Mouse (Mus musculus): ENCODE results near the gene Ankrd13b.

Ankrd13b gene

DNA sequence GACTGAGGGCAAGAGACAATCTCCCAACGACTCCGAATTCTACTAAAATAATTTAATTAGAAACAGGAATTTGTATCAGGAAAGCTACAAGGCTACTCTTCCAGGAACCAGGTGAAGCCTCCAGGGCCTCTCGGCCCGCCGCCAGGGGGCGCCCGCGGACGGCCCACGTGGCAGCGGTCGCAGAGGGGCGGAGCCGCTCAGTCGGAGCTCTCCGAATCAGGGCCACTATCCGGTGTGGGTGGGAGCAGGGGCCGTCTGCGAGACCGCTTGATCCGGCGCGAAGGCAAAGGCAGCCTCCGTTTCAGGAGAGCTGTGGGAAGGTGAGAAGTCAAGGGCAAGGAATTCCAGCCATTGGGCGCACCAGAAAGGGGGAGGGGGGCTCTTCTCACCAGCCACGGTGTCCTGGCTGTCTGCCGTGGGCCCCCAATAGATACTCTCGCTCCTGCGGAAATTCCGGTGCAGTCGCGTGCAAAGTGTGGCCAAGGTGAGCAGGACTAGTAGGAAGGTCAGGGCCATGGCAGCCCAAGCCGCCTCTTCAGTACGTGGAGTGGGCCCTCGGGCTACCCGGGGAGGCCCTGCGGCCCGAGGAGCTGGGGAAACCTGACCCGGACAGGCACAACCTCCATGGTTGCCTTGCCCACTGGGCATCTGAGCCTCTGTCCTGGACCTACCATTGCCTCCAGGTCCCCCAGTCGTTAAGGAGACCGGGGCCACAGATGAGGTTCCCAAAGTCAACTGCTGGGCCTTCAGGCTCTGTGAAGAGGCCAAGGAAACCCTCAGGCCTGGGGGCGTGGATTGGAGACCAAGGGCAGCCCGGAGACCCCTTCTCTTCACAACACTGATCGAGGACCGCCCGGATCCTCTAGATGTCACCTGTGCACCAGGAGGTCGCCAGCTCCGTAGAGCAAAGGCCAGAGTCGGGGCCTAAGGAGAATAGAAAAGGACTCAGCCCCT lies 18.9 kb upstream of the Ankrd13b start:
- DNase-seq (ENCODE audit: extremely low read depth, low read depth) = no peak

DNA sequence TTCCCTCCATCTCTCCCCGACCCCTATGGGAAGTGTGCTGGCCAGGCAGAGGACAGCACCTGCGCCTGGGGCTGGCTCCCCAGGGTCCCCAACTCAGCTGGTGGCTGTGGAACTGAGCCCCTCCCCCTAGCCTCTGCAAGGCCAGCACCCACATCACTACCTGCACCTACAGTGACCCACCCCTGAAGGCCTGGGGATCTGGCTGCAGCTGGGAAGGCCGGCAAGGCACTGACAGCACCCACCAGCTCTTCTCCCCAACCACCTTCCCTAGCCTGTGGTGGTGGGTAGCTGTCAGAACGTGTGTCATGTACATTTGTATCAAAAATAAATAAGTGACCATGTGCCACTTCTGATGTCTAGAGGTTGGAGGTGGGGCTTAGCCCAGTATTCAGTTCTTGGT lies 17.9 kb upstream of the Ankrd13b start:
- no peak for DNase-seq (ENCODE audit: extremely low read depth, low read depth)

DNA sequence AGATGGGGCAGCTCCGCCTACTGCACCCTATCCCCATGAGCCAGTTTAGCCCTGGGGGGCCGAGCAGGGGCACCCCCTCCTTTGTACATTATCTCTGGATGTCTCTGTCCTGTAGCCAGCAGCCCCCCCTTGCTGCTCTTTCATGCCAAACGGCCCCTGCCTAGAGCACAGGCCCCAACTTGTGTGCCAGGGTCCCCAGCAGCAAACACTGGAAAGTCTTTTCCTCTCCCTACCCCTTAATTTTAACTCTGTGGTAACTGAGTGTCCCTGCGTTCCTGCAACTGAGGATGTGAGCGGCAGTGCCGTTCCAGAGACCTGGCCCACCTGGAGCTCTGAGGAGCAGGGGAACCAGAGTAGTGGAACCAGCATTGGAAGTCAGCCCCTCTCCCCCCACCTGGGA lies 17.5 kb upstream of the Ankrd13b start:
- no peak for DNase-seq (ENCODE audit: extremely low read depth, low read depth)

DNA sequence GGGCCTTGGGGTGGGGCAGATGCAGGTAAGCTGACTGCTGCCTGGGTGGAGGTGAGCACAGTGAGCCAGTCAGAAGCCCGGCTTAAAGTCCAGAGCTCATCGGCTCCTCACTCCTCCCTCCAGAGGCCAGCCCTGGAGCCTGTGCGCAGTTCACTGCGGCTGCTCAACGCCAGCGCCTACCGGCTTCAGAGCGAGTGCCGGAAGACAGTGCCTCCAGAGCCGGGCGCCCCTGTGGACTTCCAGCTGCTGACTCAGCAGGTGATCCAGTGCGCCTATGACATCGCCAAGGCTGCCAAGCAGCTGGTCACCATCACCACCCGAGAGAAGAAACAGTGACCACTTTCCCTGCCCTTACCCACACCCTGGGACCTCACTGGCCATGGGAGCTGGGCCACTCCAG lies 16.8 kb upstream of the Ankrd13b start:
- no peak for DNase-seq (ENCODE audit: extremely low read depth, low read depth)

DNA sequence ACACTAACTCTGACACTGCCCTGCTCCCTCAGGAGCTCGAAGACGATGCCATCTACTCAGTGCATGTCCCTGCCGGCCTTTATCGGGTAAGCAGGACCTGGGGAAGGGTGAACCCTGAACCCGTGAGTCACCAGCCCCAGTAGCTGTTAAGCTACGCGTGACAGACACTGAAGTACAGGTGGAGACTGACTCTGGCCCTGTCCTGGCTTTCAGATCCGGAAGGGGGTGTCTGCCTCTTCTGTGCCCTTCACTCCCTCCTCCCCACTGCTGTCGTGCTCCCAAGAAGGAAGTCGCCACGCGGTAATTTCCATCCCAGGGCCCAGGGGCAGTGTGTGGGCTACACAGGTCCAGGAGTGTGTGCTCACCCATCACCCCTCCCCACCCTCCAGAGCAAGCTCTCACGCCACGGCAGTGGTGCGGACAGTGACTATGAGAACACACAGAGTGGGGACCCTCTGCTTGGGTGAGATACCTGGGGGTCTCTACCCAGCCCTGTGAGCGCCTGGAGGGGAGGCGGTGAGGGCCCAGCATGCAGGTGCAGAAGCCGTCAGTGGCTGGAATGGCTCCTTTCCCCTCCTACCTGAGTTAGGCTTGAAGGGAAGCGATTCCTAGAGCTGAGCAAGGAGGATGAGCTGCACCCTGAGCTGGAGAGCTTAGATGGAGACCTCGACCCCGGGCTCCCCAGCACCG lies 16.0 kb upstream of the Ankrd13b start:
- DNase-seq (ENCODE audit: extremely low read depth, low read depth) = no peak

DNA sequence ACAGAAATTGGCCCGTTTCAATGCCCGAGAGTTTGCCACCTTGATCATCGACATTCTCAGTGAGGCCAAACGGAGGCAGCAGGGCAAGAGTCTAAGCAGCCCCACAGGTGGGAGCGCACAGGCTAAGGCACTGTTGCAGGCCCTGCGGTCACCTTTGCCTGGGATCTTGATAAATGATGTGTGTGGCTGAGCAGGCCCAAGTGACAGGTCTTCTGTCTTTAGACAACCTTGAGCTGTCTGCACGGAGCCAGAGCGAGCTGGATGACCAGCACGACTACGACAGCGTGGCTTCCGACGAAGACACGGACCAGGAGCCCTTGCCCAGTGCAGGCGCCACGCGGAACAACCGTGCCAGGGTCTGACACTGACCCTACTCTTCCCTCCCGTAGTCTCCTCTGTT lies 14.9 kb upstream of the Ankrd13b start:
- no peak for DNase-seq (ENCODE audit: extremely low read depth, low read depth)

DNA sequence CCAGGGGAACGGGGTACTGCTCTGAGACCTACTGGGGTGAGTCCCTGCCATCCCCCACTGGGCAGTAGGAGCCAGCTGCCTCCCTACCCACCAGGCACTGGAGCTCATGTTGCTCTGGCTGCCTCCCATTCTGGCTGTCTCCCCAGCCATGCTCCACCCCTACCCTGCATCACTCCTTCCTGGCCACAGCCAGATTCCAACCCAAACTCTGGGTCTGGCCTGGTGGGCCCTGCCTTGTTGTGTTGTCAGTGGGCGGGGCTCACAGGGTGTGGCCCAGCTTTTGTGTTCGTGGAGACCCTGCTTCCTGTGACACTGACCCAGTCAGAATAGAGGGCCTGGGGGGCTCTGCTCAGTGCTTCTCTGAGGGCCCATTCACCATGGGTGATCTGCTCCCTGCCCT lies 14.0 kb upstream of the Ankrd13b start:
- DNase-seq (ENCODE audit: extremely low read depth, low read depth) = no peak

DNA sequence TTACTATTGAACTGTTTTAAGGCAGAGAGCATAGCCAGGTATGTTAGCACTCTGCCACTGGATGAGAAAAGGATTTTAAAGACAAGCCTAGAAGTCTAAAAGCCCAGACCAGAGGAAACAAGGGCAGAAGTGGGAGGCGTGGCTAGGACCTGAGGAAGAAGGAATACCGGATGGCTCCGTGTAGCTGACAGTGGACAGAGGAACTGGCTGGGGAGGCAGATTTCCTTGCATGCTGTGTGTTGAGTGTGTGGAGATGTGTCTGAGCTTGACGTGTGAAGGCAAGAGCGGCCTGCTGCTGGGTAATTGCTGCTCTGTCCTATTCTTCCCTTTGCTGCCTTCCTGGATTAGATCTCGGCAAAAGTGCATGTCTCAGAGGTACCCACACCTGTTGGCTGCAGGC lies 13.0 kb upstream of the Ankrd13b start:
- no peak for DNase-seq (ENCODE audit: extremely low read depth, low read depth)

DNA sequence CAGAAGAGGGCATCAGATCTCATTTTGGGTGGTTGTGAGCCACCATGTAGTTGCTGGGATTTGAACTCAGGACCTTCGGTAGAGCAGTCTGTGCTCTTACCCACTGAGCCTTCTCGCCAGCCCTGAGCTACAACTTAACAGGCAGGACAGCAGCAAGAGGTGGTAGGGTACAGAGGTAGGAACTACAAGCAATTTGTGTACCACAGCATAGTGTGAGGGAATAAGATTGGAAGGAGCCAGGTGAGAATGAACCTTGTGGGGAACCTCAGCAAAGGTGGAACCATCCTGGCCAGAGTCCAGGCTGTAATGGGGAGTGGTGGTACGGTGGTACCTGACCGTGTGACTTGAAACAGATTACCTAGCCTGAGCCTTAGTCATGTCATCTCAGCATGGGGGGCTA lies 12.5 kb upstream of the Ankrd13b start:
- no peak for DNase-seq (ENCODE audit: extremely low read depth, low read depth)

DNA sequence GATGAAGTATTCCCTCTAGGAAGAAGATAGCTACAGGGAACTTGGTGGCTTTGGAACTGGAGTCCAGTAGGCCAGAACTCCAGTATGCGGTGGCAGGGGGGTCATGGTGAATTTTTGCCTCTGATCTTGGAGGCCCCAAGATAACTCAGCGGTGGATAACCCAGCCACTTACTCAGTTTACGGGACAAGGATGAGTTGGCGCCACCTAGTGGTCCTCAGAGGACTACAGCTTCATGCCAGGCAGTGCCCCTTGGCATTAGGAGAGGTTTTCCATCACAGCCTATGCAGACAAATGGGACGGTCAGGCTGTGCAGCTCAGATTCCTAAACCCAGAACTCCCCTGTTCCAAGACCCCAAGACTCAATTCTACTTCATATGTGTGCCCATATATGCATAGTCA lies 11.9 kb upstream of the Ankrd13b start:
- DNase-seq (ENCODE audit: extremely low read depth, low read depth) = no peak

DNA sequence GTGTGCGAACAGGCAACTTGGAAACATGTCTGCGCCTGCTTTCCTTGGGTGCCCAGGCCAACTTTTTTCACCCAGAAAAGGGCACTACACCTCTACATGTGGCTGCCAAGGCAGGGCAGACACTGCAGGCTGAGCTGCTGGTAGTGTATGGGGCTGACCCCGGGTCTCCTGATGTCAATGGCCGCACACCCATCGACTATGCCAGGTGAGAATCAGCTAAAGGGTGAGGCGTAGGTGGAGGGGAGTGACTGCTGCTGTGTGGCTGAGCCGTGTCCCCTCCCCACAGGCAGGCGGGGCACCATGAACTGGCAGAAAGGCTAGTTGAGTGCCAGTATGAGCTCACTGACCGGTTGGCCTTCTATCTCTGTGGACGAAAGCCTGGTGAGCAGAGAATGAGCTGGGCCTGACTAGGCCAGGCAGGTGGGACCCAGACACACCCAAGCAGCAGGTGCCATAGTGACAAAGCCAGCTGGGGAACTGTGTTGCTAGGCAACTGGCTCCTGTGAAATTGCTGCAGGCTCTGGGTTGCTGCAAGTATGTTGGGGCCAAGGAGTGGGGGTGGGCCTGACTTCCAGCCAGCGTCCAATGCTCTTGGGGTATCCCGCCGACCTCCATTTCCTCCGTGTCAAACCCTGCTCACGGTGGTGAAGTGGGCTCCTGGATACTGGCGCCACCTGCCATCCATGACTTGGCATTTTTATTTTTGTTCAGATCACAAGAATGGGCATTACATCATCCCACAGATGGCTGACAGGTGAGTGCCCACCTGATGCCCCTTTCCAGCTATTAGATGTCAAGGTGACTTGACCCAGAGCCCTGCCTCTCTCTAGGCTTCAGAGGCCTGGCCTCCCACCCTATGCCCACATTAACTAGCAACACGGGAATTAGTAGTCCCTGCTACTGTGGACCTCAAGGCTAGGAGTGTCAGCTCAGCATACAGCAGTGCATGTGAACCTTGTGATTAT lies 11.2 kb upstream of the Ankrd13b start:
- DNase-seq (ENCODE audit: extremely low read depth, low read depth) = no peak

DNA sequence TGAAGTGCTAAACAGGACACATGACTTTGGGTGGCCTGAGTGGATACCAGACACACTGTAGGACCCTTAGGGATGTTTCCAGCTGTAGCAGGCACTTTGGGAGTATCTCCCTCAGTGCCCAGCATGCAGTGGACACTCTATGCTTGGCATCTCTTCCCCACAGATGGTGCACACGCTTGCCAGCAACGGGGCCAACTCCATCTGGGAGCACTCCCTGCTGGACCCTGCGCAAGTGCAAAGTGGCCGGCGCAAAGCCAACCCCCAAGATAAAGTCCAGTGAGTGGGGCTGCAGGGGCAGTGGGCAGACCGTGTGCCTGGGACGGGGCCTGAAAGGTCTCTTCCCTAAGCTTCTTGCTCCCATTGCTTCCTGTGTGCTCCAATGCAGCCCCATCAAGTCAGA lies 9.9 kb upstream of the Ankrd13b start:
- no peak for DNase-seq (ENCODE audit: extremely low read depth, low read depth)

DNA sequence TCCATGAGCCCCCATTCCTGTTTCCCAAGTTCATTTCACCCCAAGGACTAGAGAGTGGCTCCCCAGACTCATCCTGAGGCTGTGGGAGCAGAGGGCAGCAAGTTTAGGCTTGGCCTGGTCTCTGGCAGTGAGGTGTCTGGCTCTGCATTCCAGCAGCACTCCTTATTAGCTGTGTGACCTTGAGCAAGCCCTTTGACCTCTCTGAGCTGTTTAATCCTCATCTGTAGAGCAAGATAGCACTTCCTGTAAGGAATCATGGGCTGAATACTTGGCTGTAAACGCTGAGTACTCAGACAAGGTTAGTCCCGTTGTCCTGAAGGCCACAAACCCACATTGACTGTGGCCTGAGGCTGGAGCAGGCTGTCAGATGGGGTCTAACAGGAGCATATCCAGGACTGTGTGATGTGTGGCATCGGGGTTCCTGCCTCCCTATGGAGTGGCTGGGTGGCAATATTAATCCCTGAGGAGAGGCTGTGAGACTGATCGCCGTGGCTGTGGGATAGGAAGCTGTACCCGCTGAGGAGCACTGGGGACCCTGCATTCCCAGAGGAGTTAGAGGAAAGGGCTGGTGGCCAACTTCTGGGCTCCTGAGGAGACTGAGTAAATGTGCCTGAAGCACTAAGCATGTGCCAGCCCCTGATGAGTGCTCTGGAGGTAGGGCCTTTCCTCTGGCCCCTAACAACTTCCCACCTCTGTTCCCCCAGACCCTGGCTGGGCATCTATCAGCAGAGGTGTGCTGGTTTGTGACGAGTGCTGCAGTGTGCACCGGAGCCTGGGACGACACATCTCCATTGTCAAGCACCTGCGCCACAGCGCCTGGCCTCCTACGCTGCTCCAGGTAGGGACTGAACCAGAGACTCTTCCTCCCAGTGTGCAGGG lies 9.0 kb upstream of the Ankrd13b start:
- DNase-seq (ENCODE audit: extremely low read depth, low read depth) = no peak

DNA sequence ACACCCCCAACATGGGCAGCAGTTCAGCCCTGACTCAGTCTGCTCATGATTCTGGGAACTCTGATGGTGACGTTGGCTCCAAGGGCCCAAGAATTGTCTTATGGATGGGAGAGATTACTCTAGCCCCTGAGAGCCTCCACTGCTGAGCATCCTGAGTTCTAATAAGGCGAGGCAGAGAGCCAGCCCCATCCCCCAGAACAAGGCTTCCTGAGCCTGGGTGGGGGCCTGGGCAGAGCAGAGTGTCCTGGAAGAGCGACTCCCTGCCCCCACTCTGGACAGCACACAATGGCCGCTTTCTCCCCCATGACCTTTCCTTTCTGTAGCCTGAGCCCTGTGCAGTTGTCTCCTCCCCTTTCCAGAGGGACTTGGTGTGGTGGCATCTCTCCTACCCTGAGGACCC lies 8.4 kb upstream of the Ankrd13b start:
- no peak for DNase-seq (ENCODE audit: extremely low read depth, low read depth)

DNA sequence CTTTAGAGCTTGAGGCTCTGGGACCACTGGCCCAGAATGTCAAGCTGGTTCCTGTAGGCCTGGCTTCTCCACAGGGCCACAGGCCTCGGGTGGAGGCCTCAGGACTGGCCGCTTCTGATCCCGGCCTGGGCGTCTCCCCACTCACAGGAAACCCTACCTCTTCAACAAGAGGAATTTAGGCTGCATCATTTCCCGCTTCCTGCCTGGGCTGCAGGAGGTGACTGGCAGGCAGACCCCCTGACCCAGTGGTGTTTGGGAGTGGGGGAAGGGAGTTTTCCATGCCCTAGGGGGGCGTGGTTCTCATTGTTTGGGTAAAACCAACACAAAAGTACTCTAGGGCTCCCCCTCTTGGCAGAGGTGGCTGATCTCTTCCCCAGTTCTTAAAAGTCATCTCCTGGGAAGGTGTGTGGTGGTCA lies 7.9 kb upstream of the Ankrd13b start:
- no peak for DNase-seq (ENCODE audit: extremely low read depth, low read depth)

DNA sequence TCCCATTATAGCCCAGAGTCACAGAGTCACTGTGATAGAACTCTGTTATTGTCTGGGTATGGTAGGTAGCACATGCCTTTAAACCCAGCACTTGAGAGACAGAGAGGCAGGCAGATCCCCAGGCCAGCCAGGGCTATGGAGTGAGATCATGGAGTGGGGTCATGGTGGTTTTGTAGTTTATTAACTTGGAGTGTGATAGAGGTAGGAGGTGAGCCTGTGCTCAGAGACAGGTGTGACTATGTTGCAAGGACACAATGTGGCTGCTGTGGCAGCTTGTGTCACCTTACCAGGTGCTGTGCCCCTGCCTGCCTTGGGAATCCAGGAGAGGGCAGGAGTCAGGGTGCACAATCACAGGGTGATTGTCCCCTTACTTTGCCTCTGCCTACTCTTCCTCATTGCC lies 6.0 kb upstream of the Ankrd13b start:
- DNase-seq (ENCODE audit: extremely low read depth, low read depth) = no peak

DNA sequence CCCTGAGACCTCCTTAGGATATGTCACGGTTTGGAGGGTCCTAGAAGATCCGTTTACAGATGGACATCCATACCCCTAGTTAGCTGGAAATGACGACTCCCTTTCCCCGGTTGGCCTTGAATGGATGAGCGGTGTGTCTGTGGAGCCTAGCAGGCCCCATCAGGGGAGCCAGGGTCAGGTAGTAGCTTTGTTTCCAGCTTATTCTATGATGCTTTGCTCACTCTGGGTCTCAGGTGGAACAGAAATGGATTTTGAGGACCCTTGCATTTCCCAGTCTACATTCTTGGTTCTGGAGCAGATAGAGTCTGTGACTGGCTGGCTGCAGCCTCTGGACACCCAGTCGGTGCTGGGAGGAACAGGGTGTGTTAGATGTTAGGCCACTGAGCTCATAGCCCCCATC lies 5.3 kb upstream of the Ankrd13b start:
- no peak for DNase-seq (ENCODE audit: extremely low read depth, low read depth)

DNA sequence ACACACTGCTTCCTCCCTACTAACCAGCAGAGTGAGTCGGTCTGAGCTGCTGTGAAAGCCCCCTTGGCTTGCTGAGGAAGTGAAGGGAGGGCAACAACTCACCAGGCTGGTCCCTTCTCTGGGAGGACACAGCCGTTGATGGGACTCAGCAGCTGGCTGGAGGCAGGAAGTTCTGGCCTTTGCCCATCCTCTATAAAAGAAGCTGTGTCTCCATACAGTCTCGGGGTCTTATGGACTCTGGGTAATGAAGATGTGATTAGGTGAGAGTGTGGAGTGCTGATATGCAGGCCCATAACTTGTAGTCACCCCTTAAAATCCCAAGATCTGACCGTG lies 4.8 kb upstream of the Ankrd13b start:
- DNase-seq (ENCODE audit: extremely low read depth, low read depth) = no peak

DNA sequence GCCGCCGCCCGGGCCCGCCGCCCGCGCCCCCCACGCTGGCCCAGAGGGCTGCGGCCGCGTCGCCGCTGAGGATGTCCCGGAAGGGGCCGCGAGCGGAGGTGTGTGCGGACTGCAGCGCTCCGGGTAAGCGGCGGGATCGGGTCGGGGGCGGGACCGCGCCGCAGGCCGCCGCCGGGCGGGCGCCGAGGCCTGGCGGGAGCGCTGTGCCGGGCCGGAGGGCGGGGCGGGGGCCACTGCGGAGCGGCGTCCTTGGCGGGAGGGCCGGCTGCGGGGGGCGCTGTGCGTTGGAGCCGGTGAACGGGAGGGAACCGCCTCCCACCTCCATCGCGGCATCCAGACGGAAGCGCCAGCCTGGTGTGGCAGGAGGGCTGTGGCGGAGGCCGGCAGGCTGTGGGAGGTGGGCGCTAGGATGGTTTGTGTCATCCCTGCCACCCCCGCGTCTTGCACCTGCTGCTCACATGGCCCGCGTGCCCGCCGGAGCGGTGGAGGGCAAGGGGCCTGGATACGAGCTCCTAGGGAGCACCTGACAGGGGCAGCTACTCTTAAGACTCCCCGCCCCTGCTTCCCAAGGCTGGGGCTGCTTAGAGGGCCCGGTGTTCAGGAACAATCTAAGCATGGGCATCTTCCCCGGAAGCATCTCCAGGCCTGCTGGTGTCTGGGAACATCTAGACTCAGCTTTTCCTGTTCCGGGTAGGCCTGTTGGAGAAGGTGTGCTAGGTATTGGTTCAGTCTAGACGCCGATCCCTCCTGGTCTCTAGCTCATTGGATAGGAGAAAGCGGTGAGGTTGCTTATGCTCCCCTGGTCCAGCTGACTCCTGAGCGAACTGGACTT lies 4.2 kb upstream of the Ankrd13b start, which contains the start of gene Git1:
TSS of gene Git1 (plus strand) at position 51 of the 832 bp plus-strand sequence.
- DNase-seq (ENCODE audit: extremely low read depth, low read depth) = peak; percentile 41

DNA sequence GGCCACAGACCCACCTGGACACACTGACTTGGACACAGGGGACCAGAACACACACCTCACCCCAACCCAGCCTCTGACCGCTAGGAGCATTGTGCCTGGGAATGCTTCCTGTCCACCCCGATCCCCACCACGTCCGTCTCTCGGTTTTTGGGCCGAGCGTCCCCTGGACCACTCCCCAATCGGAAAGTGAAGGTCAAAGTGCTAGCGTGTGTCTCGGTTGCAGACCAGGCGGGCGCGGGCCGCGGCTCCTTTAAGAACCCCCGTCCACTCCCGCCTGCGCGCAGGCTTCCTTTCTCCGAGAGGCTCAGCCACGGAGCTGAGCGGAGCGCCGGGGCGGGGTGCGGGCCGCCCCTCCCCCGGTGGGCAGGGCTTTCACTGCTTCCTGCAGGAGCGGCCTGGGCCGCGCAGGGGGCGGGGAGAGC lies 3.4 kb upstream of the Ankrd13b start:
- DNase-seq (ENCODE audit: extremely low read depth, low read depth) = peak; percentile 70

Measured in MEL-GATA-1-ER (cell line).